Mouse (Mus musculus) neutrophil, adult 5-6 weeks (primary cell): Measurements from ENCODE around the gene Ppara. TPM values are rescaled to one million over a fixed set of nuclear protein-coding genes. Genes with fewer than 3 reads are reported as not detected.

Experiments
- ATAC-seq: fragments of 151-379, 151-347 bp; 2 replicates; pipeline ENCODE4 v1.8.0; 2017; ENCODE audit warnings: mild to moderate bottlenecking, moderate TSS enrichment; ENCODE audit not compliant: insufficient number of reproducible peaks, poor library complexity, low FRiP score, severe bottlenecking; ENCODE audit errors: extremely low read depth
- total RNA-seq: library from RNA; stranded (forward); fragments of 200-1000 nt; gene quantifications from 2 replicates; pipeline ENCODE4 v1.2.3, GENCODE M21; 2017

Gene Ppara
- total RNA-seq, 1 experiment from 2014 or later = not detected

DNA sequence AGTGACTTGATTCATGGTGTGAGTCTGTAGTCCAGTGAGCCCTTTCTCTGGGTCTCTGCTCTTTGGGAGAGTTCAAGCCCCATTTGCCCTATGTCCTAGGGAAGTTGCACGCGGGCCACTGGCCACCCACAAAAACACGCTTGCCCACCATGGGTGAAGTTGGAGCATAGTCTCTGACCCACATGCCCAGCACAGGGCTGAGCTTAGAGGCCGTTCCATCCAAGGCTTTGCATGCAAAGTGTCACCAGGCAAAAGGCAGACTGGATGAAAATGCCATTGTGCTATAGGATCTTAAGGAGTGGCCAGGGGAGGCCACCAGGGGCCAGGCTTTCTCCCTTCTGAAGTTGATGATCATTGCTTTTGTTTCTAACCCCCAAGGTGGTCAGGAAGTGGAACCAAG lies 30.9 kb upstream of the Ppara start:
- ATAC-seq = no peak

DNA sequence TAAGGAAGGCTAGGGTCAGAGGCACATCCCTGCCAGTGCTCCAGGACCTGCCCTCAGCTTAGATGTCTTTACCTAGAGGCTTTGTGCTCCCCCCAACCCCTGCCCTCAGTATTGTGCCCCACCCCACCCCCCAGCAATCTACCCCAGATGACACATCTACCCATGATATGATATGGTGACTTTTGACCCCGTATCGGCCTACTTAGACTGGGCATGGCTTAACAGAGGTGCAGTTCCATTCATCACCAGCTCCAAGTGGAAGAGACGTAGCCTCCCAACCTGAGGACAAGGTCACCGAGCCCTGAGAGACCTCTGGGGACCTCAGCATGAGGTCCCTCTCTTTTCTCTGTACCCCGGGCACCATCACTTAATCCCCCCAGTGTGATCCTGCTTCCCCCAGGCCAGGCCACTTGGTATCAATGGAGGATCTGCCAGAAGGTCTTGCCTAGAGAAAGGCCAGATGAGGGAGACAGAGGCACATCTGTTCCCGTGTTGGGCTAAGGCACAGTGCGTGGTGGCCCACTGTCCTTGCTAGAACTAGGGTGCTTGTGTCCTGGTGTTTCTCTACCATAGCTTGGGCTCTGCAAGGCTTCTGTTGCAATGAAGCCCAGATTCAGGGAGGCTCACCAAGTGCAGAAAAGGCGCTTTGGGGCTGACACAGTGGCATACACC lies 30.3 kb upstream of the Ppara start:
- ATAC-seq = no peak

DNA sequence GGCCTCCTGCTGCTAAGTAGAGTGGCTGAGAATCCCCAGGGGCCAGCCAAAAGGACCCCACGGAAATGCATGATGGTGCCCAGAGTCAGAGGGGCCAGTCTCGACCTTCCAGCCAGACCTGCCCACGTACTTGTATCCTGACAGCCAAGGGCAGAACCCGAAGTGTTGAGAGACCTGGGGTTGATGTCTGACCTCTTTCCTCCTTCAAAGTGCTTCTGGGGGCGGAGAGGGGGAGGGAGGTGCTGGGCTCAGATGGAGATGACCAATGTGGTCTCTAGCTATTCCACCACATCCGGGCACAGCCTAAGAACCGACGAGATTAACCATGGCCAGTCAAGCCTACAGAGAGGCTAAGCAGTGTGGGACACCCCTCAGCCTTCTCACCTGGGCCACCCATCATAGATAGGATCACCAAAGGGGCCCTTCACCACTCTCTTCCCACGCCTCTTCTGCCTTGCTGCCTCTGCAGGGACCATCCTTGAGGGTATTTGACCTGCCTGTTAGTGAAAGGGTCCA lies 29.7 kb upstream of the Ppara start:
- ATAC-seq = no peak

DNA sequence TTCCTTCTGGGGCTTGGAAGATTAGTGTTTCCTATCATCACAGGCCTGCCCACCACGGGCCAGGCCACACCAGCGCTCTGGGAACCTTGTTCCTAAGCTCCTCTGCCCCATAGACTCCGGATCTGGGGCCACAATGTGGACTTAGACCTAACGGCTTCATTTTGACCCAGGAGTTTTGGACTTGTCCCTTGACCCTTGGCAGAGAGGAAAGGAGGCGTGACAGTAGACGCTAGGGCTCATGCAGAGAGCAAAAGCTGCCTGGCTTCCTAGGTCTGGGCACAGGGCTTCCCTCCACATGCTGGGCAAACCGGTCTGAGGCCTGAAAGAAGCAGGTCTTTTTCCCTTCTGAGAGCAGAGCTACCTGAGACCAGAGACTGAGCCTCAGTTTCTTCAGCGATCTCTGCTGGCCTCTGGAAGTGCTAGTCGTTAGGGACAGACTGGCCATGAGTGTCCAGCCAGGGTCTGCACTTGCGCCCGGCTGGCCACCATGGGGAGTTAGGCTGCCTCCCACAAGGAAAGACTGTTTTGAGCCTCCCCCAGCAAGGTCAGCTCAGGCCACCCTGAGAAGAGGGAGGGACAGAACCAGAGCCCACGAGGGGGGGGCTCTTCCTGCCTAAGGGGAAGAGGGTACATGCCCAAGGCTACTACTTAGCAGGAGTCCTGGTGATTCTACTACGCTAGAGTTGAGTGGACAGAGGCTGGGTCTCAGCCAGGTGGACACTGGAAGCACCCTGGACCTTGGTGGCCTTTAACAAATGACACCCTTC lies 29.0 kb upstream of the Ppara start:
- no peak for ATAC-seq

DNA sequence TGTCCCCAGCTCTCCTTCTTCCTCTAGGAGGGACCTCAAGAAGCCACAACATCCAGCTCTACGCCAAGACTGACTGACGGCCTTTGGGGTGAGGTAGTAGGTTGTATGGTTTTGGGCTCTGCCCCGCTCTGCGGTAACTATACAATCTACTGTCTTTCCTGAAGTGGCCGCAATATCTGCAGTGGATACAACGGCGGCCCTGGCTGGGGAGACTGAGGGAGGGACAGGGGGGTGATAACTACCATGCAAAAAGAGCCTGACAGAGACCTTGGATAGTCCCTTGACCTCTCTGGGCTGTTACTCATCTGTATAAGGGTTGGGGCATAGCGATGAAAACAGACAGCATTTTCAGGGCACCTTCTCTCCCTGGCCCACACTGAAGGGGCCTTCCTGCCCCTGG lies 28.3 kb upstream of the Ppara start:
- ATAC-seq = no peak

DNA sequence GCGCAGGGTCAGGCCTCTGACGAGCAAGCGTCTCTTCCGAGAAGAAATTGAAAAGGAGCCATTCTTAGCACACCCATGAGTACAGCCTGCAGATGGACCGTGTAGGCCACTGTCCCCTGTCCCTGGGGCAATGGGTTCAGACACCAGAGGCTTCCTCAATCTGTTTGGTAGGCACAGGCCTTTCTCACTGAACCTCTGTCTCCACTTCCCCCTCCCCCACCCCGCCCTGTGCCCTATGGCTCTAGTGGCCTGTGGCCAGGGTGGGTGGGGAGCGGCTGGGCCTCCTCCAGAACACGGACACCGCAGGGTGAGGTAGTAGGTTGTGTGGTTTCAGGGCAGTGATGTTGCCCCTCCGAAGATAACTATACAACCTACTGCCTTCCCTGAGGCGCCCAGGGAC lies 27.8 kb upstream of the Ppara start:
- no peak for ATAC-seq

DNA sequence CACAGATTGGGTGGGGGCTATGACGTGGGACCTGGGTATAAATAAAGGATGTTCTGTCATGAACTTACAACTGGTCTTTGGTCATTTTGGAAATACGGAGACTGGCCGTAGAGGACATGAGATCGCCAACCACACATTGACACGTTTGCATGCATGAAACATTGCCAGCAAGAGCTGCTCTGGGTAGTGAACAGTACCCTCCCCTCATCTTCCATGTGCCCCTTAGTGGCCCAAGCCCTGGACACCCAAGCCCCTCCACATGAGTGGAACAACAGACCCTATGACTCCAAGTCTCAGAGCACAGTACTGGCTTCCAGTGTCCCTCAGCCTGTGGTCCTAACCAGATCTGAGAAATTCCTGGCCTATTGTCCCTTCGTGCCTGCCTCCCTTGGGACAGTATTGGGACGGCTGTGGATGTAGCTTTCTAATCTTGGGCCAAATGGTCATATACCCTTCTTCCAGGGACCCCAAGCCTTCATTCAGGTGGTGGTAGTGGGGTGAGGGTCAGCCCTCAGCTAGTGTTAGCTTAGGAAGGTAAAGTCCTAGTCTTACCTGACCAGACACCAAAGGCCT lies 27.2 kb upstream of the Ppara start:
- no peak for ATAC-seq

DNA sequence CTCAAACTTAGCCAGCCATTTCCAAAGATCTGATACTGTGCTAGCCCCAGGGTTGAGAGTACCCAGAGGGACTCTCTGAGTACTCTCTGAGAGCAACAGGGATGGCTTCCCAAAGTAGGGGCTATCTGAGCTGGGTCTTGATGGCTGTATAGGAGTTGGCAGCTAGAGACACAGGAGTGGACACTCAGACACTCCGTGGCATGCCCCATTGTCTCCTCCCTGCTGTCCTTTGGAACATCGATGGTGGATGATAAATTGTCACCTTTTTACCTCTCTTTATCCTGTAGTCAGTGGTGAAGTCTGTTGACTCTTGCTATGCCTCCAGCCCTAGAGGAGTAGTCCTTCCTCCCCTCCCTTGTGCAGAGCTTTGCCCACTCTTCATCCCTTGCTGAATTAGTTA lies 26.6 kb upstream of the Ppara start:
- no peak for ATAC-seq

DNA sequence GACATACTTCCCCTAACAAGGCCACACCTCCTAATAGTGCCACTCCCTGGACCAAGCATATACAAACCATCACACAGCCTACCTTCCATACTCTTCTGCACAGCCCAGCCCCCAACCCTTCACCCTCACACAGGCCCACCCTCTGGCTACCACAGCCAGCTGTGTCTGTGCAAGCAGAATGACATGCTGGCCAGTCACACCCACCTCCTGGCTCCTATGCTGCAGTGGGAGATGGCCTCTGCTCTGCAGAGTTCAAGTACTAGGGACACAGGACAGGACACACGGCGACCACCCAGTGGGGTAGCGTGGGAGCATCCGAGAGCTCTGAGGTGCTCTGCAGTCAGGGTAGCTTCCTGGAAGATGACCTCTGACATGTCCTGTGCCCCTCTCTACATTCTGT lies 25.9 kb upstream of the Ppara start:
- ATAC-seq = no peak

DNA sequence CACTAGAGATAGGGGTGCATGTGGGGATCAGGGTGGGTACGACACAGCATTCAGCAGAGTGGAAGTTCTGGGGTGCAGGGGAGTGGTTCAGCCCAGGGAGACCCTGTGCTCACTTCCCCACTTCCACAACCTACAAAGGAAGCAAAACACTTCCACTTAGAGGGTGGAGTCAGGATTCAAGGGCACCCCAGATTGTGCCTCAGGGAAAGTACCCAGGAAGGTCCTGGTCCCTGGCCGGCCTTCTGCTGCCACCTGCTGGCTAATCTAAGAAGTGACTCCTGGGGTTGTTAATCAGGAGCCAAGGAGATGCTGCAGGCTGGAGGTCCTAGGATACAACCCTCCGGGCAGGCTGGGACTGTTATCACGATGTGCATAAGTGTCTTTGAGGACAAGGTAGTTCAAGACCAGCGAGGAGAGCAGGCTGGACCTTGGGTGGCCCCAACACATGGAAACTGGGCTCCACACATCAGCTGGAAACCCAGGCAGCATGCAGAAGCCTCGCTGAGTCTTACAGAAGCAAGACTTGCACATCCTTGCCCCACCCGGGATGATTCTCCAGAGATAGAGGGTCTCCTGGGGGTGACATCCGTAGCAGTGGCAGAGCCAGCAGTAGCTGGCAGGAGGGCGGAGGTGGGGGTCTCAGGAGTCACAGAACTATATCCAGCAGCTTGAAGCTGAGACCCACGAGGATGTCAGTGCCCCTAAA lies 25.4 kb upstream of the Ppara start:
- ATAC-seq = peak; percentile 48

DNA sequence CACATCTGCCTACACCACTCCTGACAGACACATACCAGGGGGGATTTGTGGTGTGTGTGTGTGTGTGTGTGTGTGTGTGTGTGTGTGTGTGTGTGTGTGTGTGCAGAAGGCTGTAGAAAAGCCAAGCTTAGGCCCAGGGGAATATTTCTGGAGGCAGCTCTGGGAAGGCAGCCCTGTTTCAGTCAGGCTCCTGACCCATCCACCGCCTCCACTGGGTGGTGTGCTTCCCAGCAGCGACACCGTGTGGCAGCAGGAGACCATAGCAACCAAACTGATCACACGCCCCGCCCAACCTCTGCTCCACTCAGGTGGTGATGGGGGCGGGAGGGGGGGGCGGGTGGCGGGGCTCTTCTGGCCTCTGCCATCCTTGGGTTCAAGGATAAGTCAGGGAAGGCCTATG lies 24.6 kb upstream of the Ppara start:
- ATAC-seq = peak; percentile 72

DNA sequence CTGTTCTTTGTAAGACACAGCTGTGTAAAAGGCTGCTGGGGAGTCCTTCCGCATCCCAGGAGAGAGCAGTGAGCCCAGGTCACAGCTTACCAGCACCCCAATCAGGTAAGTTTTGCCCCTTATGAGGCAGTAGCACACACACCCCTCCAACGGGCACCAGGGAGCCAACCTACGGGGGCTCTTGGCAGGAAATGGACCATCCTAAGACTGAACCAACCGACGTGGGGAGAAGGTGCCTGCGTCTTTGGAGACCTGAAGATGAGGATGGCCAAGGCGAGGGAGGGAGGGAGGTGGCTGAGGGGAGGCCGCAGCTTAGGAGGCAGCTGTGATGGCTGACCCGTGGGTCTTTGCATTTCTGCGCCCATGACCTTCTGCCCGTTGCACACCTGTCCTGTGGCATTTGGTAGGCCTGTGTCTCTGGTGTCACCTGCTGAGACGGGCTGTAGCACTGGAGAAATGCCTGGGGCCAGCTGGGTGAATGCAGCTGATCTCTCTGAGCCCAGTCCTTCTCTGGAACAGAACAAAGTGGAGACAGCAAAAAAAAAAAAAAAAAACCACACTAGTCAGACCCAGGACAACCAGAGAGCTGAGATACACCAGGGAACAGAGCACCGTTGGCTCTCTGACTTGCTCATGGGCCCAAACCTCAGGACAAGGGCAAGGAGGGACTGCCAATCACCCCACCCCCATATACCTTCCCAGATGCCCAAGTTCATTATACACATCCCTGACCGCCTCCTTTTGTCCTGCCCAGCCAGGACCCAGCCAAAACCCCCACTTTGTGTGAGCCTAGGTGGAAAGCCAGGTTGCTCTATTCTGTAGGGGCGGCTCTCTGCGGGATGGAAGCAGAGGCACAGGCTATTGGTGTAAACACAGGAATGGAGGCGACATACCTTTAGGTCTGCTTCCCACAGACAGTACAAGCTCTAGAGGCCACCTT lies 23.9 kb upstream of the Ppara start:
- ATAC-seq = no peak

DNA sequence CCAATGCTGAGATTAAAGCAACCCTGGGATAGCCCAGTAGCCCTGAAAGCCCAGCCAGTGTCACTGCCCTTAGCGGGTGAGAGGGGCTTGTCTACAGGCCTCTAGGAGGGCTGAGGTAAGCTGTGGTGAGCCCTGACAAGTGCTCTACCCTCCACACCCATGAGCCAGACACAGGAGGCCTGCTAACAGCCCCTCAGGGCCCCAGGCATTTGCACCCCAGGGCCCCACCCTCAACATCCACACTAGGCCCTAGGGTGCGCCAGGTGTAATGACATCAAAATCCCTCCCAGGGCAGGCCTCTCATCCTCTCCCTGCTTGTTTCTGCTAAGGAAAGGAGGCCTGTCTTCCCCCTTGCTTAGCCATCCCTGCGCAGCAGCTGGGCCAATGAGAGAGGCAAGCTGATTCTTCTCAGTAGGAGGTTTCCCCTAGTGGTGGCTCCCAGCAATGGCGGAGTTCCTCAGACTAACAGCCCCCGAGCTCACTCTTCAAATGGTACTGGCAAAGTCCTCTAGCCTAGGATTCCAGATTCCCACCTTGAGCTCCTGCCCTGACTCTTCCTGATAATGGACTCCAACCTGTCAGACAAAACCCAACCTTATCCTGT lies 22.1 kb upstream of the Ppara start:
- ATAC-seq = no peak

DNA sequence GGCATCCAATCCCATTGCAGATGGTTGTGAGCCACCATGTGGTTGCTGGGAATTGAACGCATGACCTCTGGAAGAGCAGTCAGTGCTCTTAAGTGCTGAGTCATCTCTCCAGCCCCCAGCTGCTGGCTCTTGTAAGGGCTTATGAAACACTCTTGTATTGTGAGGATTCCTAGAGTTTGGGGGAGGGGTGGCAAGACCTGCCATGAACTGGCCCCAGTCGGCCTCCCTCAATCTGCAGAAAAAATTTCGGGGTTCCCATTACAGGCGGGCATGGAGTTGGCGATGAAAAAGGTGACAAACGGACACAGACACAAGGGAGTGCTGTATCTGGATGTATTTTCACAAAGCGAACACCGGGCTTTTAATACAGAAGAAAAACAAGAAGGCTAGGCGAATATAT lies 21.4 kb upstream of the Ppara start:
- ATAC-seq = no peak

DNA sequence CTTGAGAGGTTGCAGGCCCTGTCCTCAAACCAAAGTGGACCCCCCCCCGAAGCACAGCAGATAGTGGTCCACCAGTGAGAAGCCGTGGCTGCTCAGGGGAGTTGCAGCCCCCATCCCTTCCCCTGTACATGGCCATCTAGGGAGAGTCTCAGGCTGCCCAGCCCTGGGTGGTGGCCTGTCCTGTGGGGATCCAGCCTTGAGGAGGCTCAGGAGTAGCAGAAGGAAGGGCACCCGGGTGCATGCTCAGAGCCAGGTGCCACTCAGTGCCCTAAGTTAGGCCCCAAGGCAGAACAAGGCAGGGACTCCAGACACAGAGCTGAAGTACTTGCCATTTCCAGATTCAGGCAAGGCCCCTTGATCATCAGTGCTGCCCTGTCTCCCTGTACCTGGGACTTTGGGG lies 19.7 kb upstream of the Ppara start:
- no peak for ATAC-seq

DNA sequence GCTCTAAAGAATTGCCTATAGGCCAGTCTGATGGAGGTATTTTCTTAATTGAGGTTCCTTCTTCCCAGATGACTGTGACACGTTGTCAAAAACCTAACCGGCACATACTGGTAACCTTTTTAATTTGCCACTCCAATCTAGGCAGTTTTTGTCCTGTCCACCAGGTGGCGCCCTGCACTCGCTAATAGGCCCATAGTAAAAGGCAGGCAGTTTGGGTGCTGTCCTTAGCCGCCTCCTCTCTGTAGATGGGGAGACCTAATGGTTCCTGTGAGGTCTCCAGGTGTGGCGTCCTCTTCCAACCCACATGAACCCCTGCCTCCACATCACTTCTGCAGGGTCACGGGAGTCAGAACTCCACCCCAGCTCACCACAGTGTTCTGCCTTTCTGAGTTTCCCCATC lies 18.7 kb upstream of the Ppara start:
- peak; percentile 65 for ATAC-seq

DNA sequence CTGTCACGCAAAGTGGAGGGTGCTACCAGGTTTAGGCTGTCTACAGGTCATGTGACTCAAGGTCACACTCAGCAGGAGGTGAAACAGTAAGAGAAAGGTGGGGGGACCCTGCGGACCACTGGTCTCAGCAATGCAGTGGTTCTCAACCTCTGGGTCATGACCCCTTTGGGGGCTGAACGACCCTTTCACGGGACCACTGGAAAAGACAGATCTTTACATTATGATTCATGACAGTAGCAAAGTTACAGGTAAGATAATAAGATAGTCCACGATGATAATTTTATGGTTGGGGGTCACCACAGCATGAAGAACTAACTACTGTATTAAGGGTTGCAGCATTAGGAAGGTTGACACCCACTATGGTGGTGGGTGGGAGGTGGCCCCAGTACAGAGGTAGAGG lies 18.2 kb upstream of the Ppara start:
- no peak for ATAC-seq

DNA sequence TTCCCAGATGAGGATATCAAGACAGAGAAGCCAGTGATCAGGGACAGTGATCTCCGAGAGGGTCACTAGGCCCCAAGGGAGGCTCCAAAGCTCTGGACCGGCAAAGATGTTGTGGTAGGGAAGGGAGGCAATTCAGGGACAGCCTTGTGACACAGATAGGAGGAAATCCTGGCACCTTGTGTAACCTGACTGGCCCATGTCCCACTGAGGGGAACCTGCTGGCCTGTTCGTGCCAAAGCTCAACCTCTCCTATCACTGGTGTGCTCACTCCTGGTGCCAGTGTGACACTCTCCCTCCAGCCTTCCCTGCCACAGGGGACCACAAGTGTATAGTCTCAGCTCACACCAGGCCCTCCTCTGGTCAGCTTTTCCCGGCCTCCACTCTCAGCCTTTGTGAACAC lies 17.8 kb upstream of the Ppara start:
- no peak for ATAC-seq
